Mouse (Mus musculus): ENCODE results near the gene Gm10322. TPM values are rescaled to one million over a fixed set of nuclear protein-coding genes. Genes with fewer than 3 reads are reported as not detected.

The Gm10322 gene
- 0.25 TPM for polyA plus RNA-seq (2012; fragmentation: generic; extraction: Trizol)
- long read RNA-seq, experiment 1, partial matches to known transcripts = 0 of 1 reads
- long read RNA-seq, experiment 1, other reads (novel, unspliced or antisense) = 1 of 1 reads
- long read RNA-seq, experiment 2 = 0 reads

DNA sequence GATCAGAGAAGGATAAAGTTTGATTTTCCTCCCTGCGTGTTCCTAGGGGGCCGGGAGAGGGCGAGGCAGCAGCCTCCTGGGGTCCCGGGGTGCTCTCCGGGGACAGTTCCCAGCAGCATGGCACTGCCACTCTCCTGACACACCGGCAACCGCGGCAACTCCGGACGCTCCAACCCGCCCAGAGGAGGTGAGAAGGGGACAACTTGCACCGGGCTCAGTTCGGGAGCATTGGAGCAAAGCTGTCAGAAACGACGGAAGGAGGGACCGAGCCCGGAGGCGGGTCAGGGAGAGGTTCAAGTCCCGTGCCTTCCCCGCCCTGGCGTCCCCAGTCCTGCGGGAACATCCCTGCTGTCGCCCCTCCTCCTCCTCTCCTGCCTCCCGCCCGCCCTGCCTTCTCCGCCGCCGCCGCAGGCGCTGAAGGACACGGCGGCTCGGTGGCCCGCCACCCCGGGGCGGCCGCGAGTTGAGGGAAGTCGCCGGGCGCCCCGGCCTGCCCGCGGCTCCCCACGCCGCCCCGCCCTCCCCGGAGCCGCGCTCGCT is at the start of gene Gm10322:
Gene Gm10322, plus strand, starts transcription at position 83 of the 540 bp plus-strand sequence.
- TF ChIP-seq MYOD1 (IDR thresholded peaks at IDR 0.05; ENCODE audit: control insufficient read depth, insufficient read length, low read depth) (no peak), MAX (IDR thresholded peaks at IDR 0.05) (no peak), USF1 (IDR thresholded peaks at IDR 0.05; ENCODE audit: low read depth) (no peak)
- Histone ChIP-seq H3K79me2 (ENCODE audit: control insufficient read depth, insufficient read depth) (peaks cover 54% of the 10 kb centered on the region), H3K4me3 (ENCODE audit: insufficient read depth, poor library complexity, severe bottlenecking) (peak within 1 kb of the TSS; percentile 77), H3K27me3 (ENCODE audit: control insufficient read depth, insufficient read depth, insufficient read length) (no peaks in the 10 kb centered on the region), H3ac (ENCODE audit: control insufficient read depth, insufficient read length, low read depth) (peak within 1 kb of the TSS; percentile 95), H3K36me3 (ENCODE audit: control insufficient read depth, insufficient read depth) (no peaks in the 10 kb centered on the region), H3K79me3 (ENCODE audit: low read depth) (peaks cover 50% of the 10 kb centered on the region)

DNA sequence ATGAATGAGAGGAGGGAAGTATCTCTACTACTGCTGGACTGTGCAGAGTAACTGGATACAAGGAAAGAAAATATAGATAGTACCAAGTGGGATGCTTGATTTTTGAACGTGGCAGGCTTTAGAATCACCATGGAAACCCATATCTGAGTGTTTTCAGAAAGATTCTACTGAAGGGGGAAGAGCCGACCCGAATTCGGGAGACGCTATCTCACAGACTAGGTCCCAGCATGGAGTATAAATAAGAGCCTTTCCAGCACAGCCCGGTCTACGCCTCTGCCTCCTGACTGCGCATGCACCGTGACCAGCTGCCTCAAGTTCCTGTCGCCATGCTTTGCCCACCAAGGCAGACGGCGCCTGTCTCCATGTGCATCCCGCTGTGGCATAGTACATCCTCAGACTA is 48.9 kb upstream of the Gm10322 start:
- Histone ChIP-seq H3K79me3 (ENCODE audit: low read depth) (peaks cover 39% of the 10 kb centered on the region), H3K36me3 (ENCODE audit: control insufficient read depth, insufficient read depth) (peaks cover 8% of the 10 kb centered on the region), H3K27me3 (ENCODE audit: control insufficient read depth, insufficient read depth, insufficient read length) (no peaks in the 10 kb centered on the region), H3K4me3 (ENCODE audit: insufficient read depth, poor library complexity, severe bottlenecking) (no peak overlapping the region), H3ac (ENCODE audit: control insufficient read depth, insufficient read length, low read depth) (no peak overlapping the region), H3K79me2 (ENCODE audit: control insufficient read depth, insufficient read depth) (peaks cover 96% of the 10 kb centered on the region)
- TF ChIP-seq MYOG (IDR thresholded peaks at IDR 0.05; ENCODE audit: control insufficient read depth, extremely low read depth, insufficient read length) = no peak
- no peak for TF ChIP-seq MYOD1 (IDR thresholded peaks at IDR 0.05; ENCODE audit: control insufficient read depth, insufficient read length, low read depth)
- TF ChIP-seq MAX (IDR thresholded peaks at IDR 0.05) = no peak
- TF ChIP-seq USF1 (IDR thresholded peaks at IDR 0.05; ENCODE audit: low read depth) = no peak
- no peak for TF ChIP-seq CTCF (IDR thresholded peaks at IDR 0.05; ENCODE audit: control insufficient read depth, insufficient read depth, insufficient read length)
- TF ChIP-seq FOSL1 (IDR thresholded peaks at IDR 0.05; ENCODE audit: insufficient read depth, low read length, poor library complexity, severe bottlenecking) = no peak
- no peak for TF ChIP-seq CEBPB (IDR thresholded peaks at IDR 0.05; ENCODE audit: low read depth)

DNA sequence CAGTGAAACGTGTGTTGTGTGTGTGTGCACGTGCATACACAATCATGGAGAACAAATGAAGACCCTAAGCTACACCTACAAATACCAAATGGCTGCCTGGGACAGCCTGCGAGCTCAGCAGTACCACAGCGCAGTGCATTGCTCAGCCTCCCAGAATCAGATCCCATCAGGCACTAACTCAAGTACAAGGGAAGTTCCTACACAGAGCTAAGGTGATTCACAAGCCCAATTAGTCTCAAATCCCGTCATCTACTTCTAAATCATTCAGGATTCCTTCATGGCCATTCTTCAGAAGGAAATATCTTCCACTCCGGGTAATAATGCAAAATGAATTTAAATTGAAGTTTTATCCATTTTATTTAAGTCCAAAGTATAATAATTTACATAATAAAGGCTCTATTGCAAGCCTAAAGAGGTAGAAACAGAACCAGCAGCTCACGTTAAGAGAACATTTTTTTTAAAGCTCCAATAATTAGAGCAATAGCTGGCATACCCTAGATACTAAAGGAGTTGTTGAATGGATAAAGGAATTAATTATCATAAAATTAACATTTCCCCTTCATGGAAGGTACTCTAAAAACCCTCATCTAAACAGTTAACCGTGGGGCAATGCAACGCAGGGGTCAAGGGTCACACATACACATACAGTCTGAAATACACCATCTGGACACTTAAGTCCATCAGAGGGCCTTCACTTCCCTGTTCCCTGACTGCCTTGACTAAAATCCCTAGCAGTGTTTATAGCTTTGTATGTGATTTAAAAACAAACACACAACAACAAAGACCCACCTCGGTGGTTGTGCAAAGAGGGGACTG is 47.0 kb upstream of the Gm10322 start:
- TF ChIP-seq MYOD1 (IDR thresholded peaks at IDR 0.05; ENCODE audit: control insufficient read depth, insufficient read length, low read depth) (no peak), CTCF (IDR thresholded peaks at IDR 0.05; ENCODE audit: control insufficient read depth, insufficient read depth, insufficient read length) (no peak), MAX (IDR thresholded peaks at IDR 0.05) (no peak), USF1 (IDR thresholded peaks at IDR 0.05; ENCODE audit: low read depth) (no peak), MYOG (IDR thresholded peaks at IDR 0.05; ENCODE audit: control insufficient read depth, extremely low read depth, insufficient read length) (no peak), FOSL1 (IDR thresholded peaks at IDR 0.05; ENCODE audit: insufficient read depth, low read length, poor library complexity, severe bottlenecking) (no peak), CEBPB (IDR thresholded peaks at IDR 0.05; ENCODE audit: low read depth) (no peak)
- H3K4me3 ChIP-seq (ENCODE audit: insufficient read depth, poor library complexity, severe bottlenecking) = no peak overlapping the region
- H3ac ChIP-seq (ENCODE audit: control insufficient read depth, insufficient read length, low read depth) = no peak overlapping the region
- peaks cover 96% of the 10 kb centered on the region for H3K79me2 ChIP-seq (ENCODE audit: control insufficient read depth, insufficient read depth)
- peaks cover 53% of the 10 kb centered on the region for H3K79me3 ChIP-seq (ENCODE audit: low read depth)
- peaks cover 14% of the 10 kb centered on the region for H3K36me3 ChIP-seq (ENCODE audit: control insufficient read depth, insufficient read depth)
- no peaks in the 10 kb centered on the region for H3K27me3 ChIP-seq (ENCODE audit: control insufficient read depth, insufficient read depth, insufficient read length)

DNA sequence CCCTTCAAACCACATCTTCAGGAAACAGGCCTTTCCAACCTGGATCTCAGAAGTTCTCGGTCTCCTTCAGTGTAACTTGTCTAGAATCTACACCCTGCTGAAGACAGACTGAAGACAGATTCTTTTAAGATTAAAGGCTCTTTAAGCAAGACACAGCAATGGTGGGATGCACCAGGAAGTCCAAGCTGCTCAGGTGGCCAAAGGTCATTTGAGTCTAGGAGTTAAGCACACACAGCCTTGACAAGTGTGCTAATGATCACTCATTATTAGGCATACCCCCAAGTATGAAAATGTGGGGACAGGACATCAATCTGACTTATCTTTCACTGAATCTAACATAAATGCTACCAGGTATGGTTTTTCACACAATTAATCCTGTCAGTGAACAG is 46.4 kb upstream of the Gm10322 start:
- Histone ChIP-seq H3K27me3 (ENCODE audit: control insufficient read depth, insufficient read depth, insufficient read length) (no peaks in the 10 kb centered on the region), H3K79me3 (ENCODE audit: low read depth) (peaks cover 58% of the 10 kb centered on the region), H3K36me3 (ENCODE audit: control insufficient read depth, insufficient read depth) (peaks cover 14% of the 10 kb centered on the region), H3K4me3 (ENCODE audit: insufficient read depth, poor library complexity, severe bottlenecking) (no peak overlapping the region), H3ac (ENCODE audit: control insufficient read depth, insufficient read length, low read depth) (no peak overlapping the region), H3K79me2 (ENCODE audit: control insufficient read depth, insufficient read depth) (peaks cover 97% of the 10 kb centered on the region)
- TF ChIP-seq MYOG (IDR thresholded peaks at IDR 0.05; ENCODE audit: control insufficient read depth, extremely low read depth, insufficient read length) (no peak), CTCF (IDR thresholded peaks at IDR 0.05; ENCODE audit: control insufficient read depth, insufficient read depth, insufficient read length) (no peak), CEBPB (IDR thresholded peaks at IDR 0.05; ENCODE audit: low read depth) (no peak), USF1 (IDR thresholded peaks at IDR 0.05; ENCODE audit: low read depth) (no peak), MYOD1 (IDR thresholded peaks at IDR 0.05; ENCODE audit: control insufficient read depth, insufficient read length, low read depth) (no peak), FOSL1 (IDR thresholded peaks at IDR 0.05; ENCODE audit: insufficient read depth, low read length, poor library complexity, severe bottlenecking) (no peak), MAX (IDR thresholded peaks at IDR 0.05) (no peak)

DNA sequence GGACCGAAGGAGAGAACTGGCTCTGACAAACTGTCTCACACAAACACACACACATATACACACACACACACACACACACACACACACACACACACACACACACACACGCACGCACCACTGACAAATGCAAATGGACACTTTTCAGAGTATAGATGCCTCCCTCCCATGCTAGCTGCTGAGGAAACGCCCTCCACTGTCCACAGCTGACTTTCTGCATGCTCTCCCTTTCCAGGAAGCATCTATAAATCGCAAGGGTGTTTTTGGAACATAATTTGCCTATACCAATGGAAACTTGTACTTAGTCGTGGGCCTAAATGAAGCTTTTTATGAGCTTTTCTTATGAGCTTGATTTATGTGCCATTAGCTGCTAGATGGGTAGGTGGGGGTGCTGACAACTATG is 45.5 kb upstream of the Gm10322 start:
- peaks cover 99% of the 10 kb centered on the region for H3K79me2 ChIP-seq (ENCODE audit: control insufficient read depth, insufficient read depth)
- no peak overlapping the region for H3K4me3 ChIP-seq (ENCODE audit: insufficient read depth, poor library complexity, severe bottlenecking)
- H3K36me3 ChIP-seq (ENCODE audit: control insufficient read depth, insufficient read depth) = peaks cover 18% of the 10 kb centered on the region
- H3K79me3 ChIP-seq (ENCODE audit: low read depth) = peaks cover 63% of the 10 kb centered on the region
- H3ac ChIP-seq (ENCODE audit: control insufficient read depth, insufficient read length, low read depth) = no peak overlapping the region
- no peaks in the 10 kb centered on the region for H3K27me3 ChIP-seq (ENCODE audit: control insufficient read depth, insufficient read depth, insufficient read length)
- no peak for TF ChIP-seq MAX (IDR thresholded peaks at IDR 0.05)
- TF ChIP-seq FOSL1 (IDR thresholded peaks at IDR 0.05; ENCODE audit: insufficient read depth, low read length, poor library complexity, severe bottlenecking) = no peak
- TF ChIP-seq CTCF (IDR thresholded peaks at IDR 0.05; ENCODE audit: control insufficient read depth, insufficient read depth, insufficient read length) = no peak
- no peak for TF ChIP-seq USF1 (IDR thresholded peaks at IDR 0.05; ENCODE audit: low read depth)
- TF ChIP-seq MYOG (IDR thresholded peaks at IDR 0.05; ENCODE audit: control insufficient read depth, extremely low read depth, insufficient read length) = no peak
- TF ChIP-seq CEBPB (IDR thresholded peaks at IDR 0.05; ENCODE audit: low read depth) = no peak
- no peak for TF ChIP-seq MYOD1 (IDR thresholded peaks at IDR 0.05; ENCODE audit: control insufficient read depth, insufficient read length, low read depth)

Measured in C2C12 (cell line).